Mouse (Mus musculus): ENCODE data around the gene Srpr.

Gene Srpr

GRCm38 (mm10) chr9:35187351-35187903, 12.5 kb upstream of the Srpr start:
- CTCF ChIA-PET: no interaction called here

- CTCF ChIA-PET: interaction anchor here (0.5 kb wide), 1 partner anchor 9 kb away, joined by 6 read pairs; no protein-coding TSS in a partner anchor
Measured at GRCm38 (mm10) chr9:35188700-35189099, 11.3 kb upstream of the Srpr start.

- CTCF ChIA-PET: interaction anchor here (0.8 kb wide), 1 partner anchor 24 kb away, joined by 3 read pairs; no protein-coding TSS in a partner anchor
Measured at GRCm38 (mm10) chr9:35192983-35193542, 6.9 kb upstream of the Srpr start.

- CTCF ChIA-PET: no interaction called here
Measured at GRCm38 (mm10) chr9:35194048-35194447, 5.9 kb upstream of the Srpr start.

GRCm38 (mm10) chr9:35197625-35198024, 2.4 kb upstream of the Srpr start:
- CTCF ChIA-PET: interaction anchor here (0.8 kb wide), 1 partner anchor 9 kb away, joined by 6 read pairs; no protein-coding TSS in a partner anchor

GRCm38 (mm10) chr9:35198351-35198750, 1.6 kb upstream of the Srpr start:
- CTCF ChIA-PET: no interaction called here

- CTCF ChIA-PET: interaction anchor here (0.6 kb wide), 1 partner anchor 29 kb away, joined by 4 read pairs; no protein-coding TSS in a partner anchor
Measured at GRCm38 (mm10) chr9:35198945-35199771, 817 bp upstream of the Srpr start.

- CTCF ChIA-PET: no interaction called here
Measured at GRCm38 (mm10) chr9:35200529-35201060, 620 bp downstream of the Srpr start.

GRCm38 (mm10) chr9:35203536-35203935, 3.6 kb downstream of the Srpr start:
- CTCF ChIA-PET: no interaction called here

- CTCF ChIA-PET: no interaction called here
Measured at GRCm38 (mm10) chr9:35204421-35204820, 4.4 kb downstream of the Srpr start.

- CTCF ChIA-PET: no interaction called here
Measured at GRCm38 (mm10) chr9:35210542-35211474, 10.8 kb downstream of the Srpr start, which contains the start of gene Foxred1. TSS of gene Foxred1 (minus strand) at chr9:35211055.

- CTCF ChIA-PET: interaction anchor here (0.9 kb wide), 1 partner anchor 38 kb away, joined by 5 read pairs; no protein-coding TSS in a partner anchor
Measured at GRCm38 (mm10) chr9:35211573-35212511, 11.9 kb downstream of the Srpr start.

GRCm38 (mm10) chr9:35217963-35218362, 18.0 kb downstream of the Srpr start:
- CTCF ChIA-PET: no interaction called here

- CTCF ChIA-PET: no interaction called here
Measured at GRCm38 (mm10) chr9:35223466-35223865, 23.5 kb downstream of the Srpr start.

GRCm38 (mm10) chr9:35228671-35229070, 28.7 kb downstream of the Srpr start:
- CTCF ChIA-PET: interaction anchor here (0.7 kb wide), 1 partner anchor 29 kb away, joined by 4 read pairs; the partner anchor contains the start of gene Srpr

GRCm38 (mm10) chr9:35235996-35236395, 36.0 kb downstream of the Srpr start:
- CTCF ChIA-PET: no interaction called here

- CTCF ChIA-PET: no interaction called here
Measured at GRCm38 (mm10) chr9:35238371-35238770, 38.4 kb downstream of the Srpr start.

- CTCF ChIA-PET: no interaction called here
Measured at GRCm38 (mm10) chr9:35238915-35239571, 39.1 kb downstream of the Srpr start.

- CTCF ChIA-PET: no interaction called here
Measured at GRCm38 (mm10) chr9:35239734-35240133, 39.8 kb downstream of the Srpr start.

- CTCF ChIA-PET: no interaction called here
Measured at GRCm38 (mm10) chr9:35247405-35247804, 47.4 kb downstream of the Srpr start.
